Mouse (Mus musculus) midbrain, embryonic 12.5 days (tissue): ENCODE measurements around the gene Bnc2. TPM values are rescaled to one million over a fixed set of nuclear protein-coding genes. Genes with fewer than 3 reads are reported as not detected.
A peak's percentile ranks its signal among the peaks of the same experiment; 100 is the strongest.

Source experiments
- ATAC-seq: fragments of 200-750 bp; cut with Nextera tagmentation; 2 replicates; pipeline ENCODE4 v1.8.0; 2017; ENCODE audit warnings: low read depth, moderate TSS enrichment, moderate library complexity; ENCODE audit not compliant: low FRiP score
- H3K27ac ChIP-seq: fragments of 300-500 bp; sonication (generic); replicated peaks from 2 replicates; pipeline ENCODE4 v1.5.1; 2016; ENCODE audit warnings: mild to moderate bottlenecking
- H3K27me3 ChIP-seq: fragments of 300-500 bp; sonication (generic); 2 replicates; pipeline ENCODE4 v1.6.1; 2016; ENCODE audit warnings: mild to moderate bottlenecking
- H3K36me3 ChIP-seq: fragments of 300-500 bp; sonication (generic); 2 replicates; pipeline ENCODE4 v1.6.1; 2016
- H3K4me1 ChIP-seq: fragments of 300-500 bp; sonication (generic); 2 replicates; pipeline ENCODE4 v1.6.1; 2016
- H3K4me2 ChIP-seq: fragments of 300-500 bp; sonication (generic); replicated peaks from 2 replicates; pipeline ENCODE4 v1.6.1; 2016; ENCODE audit warnings: mild to moderate bottlenecking, moderate library complexity
- H3K4me3 ChIP-seq: fragments of 300-500 bp; sonication (generic); 2 replicates; pipeline ENCODE4 v1.5.1; 2016; ENCODE audit warnings: mild to moderate bottlenecking
- H3K9ac ChIP-seq: fragments of 300-500 bp; sonication (generic); replicated peaks from 2 replicates; pipeline ENCODE4 v1.6.1; 2016; ENCODE audit warnings: mild to moderate bottlenecking, moderate library complexity
- H3K9me3 ChIP-seq: fragments of 300-500 bp; sonication (generic); 2 replicates; pipeline ENCODE4 v1.6.1; 2016; ENCODE audit warnings: mild to moderate bottlenecking
- WGBS: fragments of 180-500 bp; shearing (Covaris S2); methylation state at CpG from one replicate; pipeline ENCODE4 v1.1.7; 2016; 5-methylcytosine and 5-hydroxymethylcytosine counted together
- polyA plus RNA-seq: library from polyadenylated mRNA; unstranded; fragments of >200 nt; fragmentation: Nextera tagmentation; extraction: Ambion mirVana; gene quantifications from 2 replicates; pipeline ENCODE4 v1.2.1, GENCODE M21; 2016

Gene Bnc2
- polyA plus RNA-seq: 16.6 and 21.7 TPM in 2 replicates

GRCm38 (mm10) chr4:84675171-84675973 is at the start of gene Bnc2:
TSS of gene Bnc2 (minus strand) at chr4:84675275.
- Histone ChIP-seq H3K4me3 (peak within 1 kb of the TSS; percentile 73), H3K4me2 (peak within 1 kb of the TSS; percentile 97), H3K27me3 (peaks cover 78% of the 10 kb centered on the region), H3K27ac (peak within 1 kb of the TSS; percentile 63), H3K9ac (peak within 1 kb of the TSS; percentile 67), H3K36me3 (no peaks in the 10 kb centered on the region), H3K9me3 (no peaks in the 10 kb centered on the region), H3K4me1 (peaks cover 19% of the 10 kb centered on the region)
- under 1% methylated on average over 61 of the region's 80 CpGs for WGBS
- ATAC-seq: peak; percentile 68

- H3K4me3 ChIP-seq: no peak overlapping the region
- H3K27me3 ChIP-seq: no peaks in the 10 kb centered on the region
- no peaks in the 10 kb centered on the region; the same call in 1 of the 2 replicates for H3K4me1 ChIP-seq
- H3K9me3 ChIP-seq: no peaks in the 10 kb centered on the region
- H3K9ac ChIP-seq: no peak overlapping the region
- no peak overlapping the region for H3K4me2 ChIP-seq
- no peak for ATAC-seq
- H3K36me3 ChIP-seq: no peaks in the 10 kb centered on the region
- 83% methylated on average over 5 of the region's 5 CpGs for WGBS
- H3K27ac ChIP-seq: no peak overlapping the region
Observed at GRCm38 (mm10) chr4:84707961-84708360, 32.9 kb upstream of the Bnc2 start.

GRCm38 (mm10) chr4:84685521-84686366 is 10.7 kb upstream of the Bnc2 start:
- Histone ChIP-seq H3K9me3 (no peaks in the 10 kb centered on the region), H3K4me2 (no peak overlapping the region), H3K4me1 (peaks cover 7% of the 10 kb centered on the region), H3K9ac (no peak overlapping the region), H3K27me3 (no peaks in the 10 kb centered on the region), H3K36me3 (no peaks in the 10 kb centered on the region), H3K27ac (no peak overlapping the region), H3K4me3 (no peak overlapping the region)
- ATAC-seq: no peak
- 62% methylated on average over 10 of the region's 10 CpGs for WGBS

- ATAC-seq: no peak
- H3K4me1 ChIP-seq: peaks cover 7% of the 10 kb centered on the region
Observed at GRCm38 (mm10) chr4:84685009-84685408, 9.9 kb upstream of the Bnc2 start.

GRCm38 (mm10) chr4:84675974-84676315 is 870 bp upstream of the Bnc2 start:
- Histone ChIP-seq H3K4me2 (peak overlapping the region; percentile 97), H3K36me3 (no peaks in the 10 kb centered on the region), H3K27me3 (peaks cover 74% of the 10 kb centered on the region), H3K9me3 (no peaks in the 10 kb centered on the region), H3K9ac (peak overlapping the region; percentile 67), H3K27ac (no peak overlapping the region), H3K4me1 (peaks cover 19% of the 10 kb centered on the region), H3K4me3 (peak overlapping the region; percentile 73)
- ATAC-seq: no peak
- under 1% methylated on average over 19 of the region's 19 CpGs for WGBS

More at GRCm38 (mm10) chr4:84685009-84685408, 9.9 kb upstream of the Bnc2 start:
- H3K36me3 ChIP-seq: no peaks in the 10 kb centered on the region
- no peak overlapping the region for H3K4me3 ChIP-seq
- H3K27ac ChIP-seq: no peak overlapping the region
- no peak overlapping the region for H3K9ac ChIP-seq
- H3K4me2 ChIP-seq: no peak overlapping the region
- no peaks in the 10 kb centered on the region for H3K27me3 ChIP-seq
- H3K9me3 ChIP-seq: no peaks in the 10 kb centered on the region
- 80% methylated on average over 4 of the region's 4 CpGs for WGBS

GRCm38 (mm10) chr4:84674318-84675170 is 531 bp downstream of the Bnc2 start:
- peak; percentile 84 for ATAC-seq
- Histone ChIP-seq H3K36me3 (no peaks in the 10 kb centered on the region), H3K4me2 (peak overlapping the region; percentile 97), H3K9me3 (no peaks in the 10 kb centered on the region), H3K9ac (peak overlapping the region; percentile 67), H3K4me3 (peak overlapping the region; percentile 73), H3K27me3 (peaks cover 81% of the 10 kb centered on the region), H3K4me1 (peaks cover 22% of the 10 kb centered on the region), H3K27ac (peak overlapping the region; percentile 63)
- WGBS: under 1% methylated on average over 96 of the region's 104 CpGs

GRCm38 (mm10) chr4:84673681-84674307 is 1.3 kb downstream of the Bnc2 start:
- WGBS: 19% methylated on average over 10 of the region's 10 CpGs
- Histone ChIP-seq H3K36me3 (no peaks in the 10 kb centered on the region), H3K4me3 (peak overlapping the region; percentile 73), H3K27me3 (peaks cover 79% of the 10 kb centered on the region), H3K9me3 (no peaks in the 10 kb centered on the region), H3K4me2 (peak overlapping the region; percentile 97), H3K4me1 (peaks cover 30% of the 10 kb centered on the region), H3K27ac (0 out of 2 replicates have a peak overlapping the region, but pooled peaks have one; percentile 63), H3K9ac (peak overlapping the region; percentile 67; the same call in 1 of the 2 replicates)
- ATAC-seq: no peak

- Histone ChIP-seq H3K9ac (no peak overlapping the region), H3K27me3 (peaks cover 72% of the 10 kb centered on the region), H3K27ac (0 out of 2 replicates have a peak overlapping the region, but pooled peaks have one; percentile 10), H3K4me3 (no peak overlapping the region), H3K4me2 (peak overlapping the region; percentile 97; the same call in 1 of the 2 replicates), H3K36me3 (no peaks in the 10 kb centered on the region), H3K9me3 (no peaks in the 10 kb centered on the region), H3K4me1 (peaks cover 30% of the 10 kb centered on the region)
- no peak for ATAC-seq
- 12% methylated on average over 14 of the region's 14 CpGs for WGBS
Observed at GRCm38 (mm10) chr4:84672181-84672791, 2.8 kb downstream of the Bnc2 start.

- peaks cover 28% of the 10 kb centered on the region for H3K4me1 ChIP-seq
- H3K4me3 ChIP-seq: no peak overlapping the region
- H3K27me3 ChIP-seq: peaks cover 66% of the 10 kb centered on the region
- 66% methylated on average over 1 of the region's 1 CpGs for WGBS
- no peak overlapping the region for H3K9ac ChIP-seq
- H3K36me3 ChIP-seq: no peaks in the 10 kb centered on the region
- H3K4me2 ChIP-seq: no peak overlapping the region
- no peak for ATAC-seq
- no peaks in the 10 kb centered on the region for H3K9me3 ChIP-seq
- H3K27ac ChIP-seq: no peak overlapping the region
Observed at GRCm38 (mm10) chr4:84670996-84671395, 4.1 kb downstream of the Bnc2 start.

- H3K36me3 ChIP-seq: no peaks in the 10 kb centered on the region
- peak overlapping the region; percentile 21 for H3K4me2 ChIP-seq
- no peak overlapping the region for H3K27ac ChIP-seq
- H3K4me3 ChIP-seq: no peak overlapping the region
- no peaks in the 10 kb centered on the region for H3K9me3 ChIP-seq
- H3K27me3 ChIP-seq: peaks cover 52% of the 10 kb centered on the region
- no peak overlapping the region for H3K9ac ChIP-seq
- peaks cover 22% of the 10 kb centered on the region; the same call in 1 of the 2 replicates for H3K4me1 ChIP-seq
- no peak for ATAC-seq
- 51% methylated on average over 5 of the region's 5 CpGs for WGBS
Observed at GRCm38 (mm10) chr4:84669650-84670049, 5.4 kb downstream of the Bnc2 start.
